Mouse (Mus musculus) right cerebral cortex, adult 18-20 months (tissue): Measurements from ENCODE around the gene Vwce.

Experiments
- DNase-seq: peaks from one replicate; pipeline ENCODE4 v3.0.0; 2022; ENCODE audit warnings: mixed read lengths

The Vwce gene

DNA sequence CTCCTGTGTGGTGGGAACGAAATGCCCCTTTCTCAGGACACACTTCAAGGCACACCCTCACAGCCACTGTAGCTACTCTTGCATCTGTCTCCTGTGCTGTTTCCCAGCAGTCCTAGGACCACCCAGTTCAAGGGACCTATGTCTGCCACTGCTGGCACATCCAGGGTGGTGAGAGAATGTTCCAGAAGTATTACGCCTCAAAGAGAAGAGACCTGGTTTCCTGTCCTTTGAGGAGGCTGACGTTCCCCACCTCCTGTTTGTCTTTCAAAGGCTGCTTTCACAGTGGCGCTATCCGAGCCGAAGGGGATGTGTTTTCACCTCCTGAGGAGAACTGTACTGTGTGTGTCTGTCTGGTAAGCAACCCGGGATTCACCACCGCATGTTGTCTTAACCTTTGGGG is 14.1 kb downstream of the Vwce start:
- no peak for DNase-seq

DNA sequence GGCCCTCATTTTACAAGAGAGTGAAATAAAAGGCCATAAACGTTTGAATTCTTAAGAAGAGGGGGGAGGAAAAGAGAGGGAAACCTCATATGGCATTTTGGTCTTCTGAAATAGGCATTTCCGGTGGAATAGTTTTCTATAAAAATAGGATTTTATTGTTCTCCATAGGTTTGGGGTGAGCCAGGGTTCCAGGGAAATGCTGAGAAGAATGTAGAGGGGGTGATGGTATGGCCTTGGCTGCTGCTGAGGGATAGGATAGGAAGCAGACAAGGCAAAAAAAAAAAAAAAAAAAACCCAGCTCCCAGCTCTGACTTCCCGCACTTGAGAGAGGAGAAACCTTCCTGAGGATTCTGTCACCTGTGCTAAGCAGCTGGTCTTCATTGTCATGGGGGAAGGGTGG is 22.0 kb downstream of the Vwce start:
- DNase-seq, result no peak

DNA sequence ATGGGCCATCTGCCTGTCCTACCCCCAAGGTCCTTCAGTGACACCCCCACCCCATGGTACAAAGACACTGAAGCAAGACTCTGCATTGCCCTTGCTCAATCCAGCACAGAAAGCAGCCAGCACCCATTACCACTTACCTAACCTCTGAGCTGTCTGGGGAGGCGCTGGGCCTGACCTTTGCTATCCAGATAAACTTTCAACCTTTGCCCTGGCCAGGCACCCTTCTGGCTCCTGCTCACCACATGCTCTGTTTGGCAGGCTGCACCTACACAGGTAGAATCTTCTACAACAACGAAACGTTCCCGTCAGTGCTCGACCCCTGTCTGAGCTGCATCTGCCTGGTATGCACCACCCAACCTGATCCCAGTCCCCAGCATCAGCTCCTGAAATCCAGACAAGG is 23.7 kb downstream of the Vwce start:
- DNase-seq, result no peak

DNA sequence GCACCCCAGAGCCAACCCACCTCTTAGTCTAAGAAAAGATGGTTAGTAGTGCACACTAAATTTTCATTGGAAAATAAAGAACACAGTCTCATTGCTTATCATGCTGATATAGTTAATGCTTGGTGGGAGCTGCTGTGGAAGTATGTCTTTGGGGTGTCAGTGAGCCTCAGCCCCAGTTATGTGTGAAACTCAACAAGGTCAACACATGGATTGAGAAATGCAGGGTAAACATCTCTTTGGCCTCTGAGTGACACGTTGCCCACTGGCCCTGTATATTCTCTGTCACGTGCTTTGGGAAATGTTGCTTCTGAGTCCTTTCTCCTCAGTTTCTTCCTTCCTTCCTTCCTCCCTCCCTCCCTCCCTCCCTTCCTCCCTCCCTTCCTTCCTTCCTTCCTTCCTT is 24.4 kb downstream of the Vwce start:
- DNase-seq, result no peak

DNA sequence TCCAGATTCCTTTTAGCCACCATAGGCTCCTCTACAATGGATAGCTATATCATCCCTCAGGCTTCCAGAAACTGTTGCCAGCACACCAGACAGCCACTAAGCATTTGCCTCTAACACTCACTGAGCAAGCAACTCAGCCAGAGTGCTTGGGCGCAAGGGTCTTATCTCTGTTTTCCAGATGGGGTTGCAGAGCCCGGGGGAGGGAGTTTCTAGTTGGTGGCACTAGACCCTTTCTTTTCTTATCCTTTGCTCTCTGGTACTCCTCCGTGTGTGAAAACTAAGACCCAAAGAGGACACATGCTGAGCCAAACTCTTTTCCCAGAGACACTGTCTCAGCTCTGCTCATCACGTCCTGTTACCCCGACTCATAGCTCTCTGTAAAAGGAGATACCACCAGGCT is 27.4 kb downstream of the Vwce start:
- DNase-seq, result no peak

DNA sequence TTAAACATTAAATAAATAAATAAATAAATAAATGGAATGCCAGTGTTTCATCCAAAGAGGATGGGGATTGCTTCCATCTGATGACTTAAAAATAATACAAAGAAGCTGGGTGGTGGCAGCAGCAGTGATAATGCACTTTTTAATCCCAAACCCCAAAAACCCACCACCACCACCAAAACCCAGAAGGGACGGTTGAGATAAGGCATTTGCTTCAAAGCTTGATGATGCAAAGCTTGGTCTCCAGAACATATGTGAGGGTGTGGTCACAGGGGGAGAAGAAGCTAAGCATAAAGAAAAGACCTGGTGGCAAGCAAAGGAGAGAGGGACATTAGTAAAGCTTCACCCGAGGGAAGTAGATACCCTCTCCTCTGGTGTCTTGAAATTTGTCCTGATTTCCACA is 27.9 kb downstream of the Vwce start:
- DNase-seq, result no peak

DNA sequence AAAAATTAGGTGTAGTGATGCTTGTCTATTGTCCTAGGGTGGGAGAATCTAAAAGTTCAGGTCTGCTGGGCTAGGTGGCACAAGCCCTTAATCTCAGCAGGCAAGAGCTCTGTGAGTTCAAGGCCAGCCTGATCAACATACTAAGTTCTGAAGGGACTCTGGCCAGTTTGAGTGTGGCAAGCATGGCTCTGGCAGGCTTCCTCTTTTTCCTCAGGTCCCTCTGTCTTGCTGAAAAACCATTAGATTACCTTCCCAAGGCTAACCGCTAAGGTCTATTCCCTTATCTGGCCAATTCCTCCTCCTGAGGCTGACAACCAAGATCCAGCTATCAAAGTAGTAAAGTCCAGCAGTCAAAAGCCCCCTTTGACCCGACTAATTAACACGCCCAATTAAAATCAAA is 28.7 kb downstream of the Vwce start:
- DNase-seq, result no peak

DNA sequence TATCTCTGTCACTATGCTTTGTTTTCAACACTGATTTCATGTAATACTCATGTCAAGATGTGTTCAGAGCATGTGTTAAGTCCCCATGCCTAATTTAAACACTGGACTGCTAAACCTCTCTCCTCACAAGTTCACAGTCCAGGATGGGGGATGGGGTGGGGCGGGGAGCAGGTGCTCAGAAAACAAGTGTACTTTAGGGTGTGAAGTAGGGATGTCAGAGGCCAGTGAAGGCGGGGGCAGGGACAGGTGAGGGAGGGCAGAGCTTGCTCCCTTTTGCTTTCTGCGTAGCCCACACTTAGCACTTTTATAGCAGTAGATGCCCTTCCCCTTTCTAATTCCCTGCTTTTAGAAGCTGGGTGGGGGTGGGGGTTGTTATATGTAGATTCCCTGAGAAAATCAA is 31.1 kb downstream of the Vwce start:
- no peak for DNase-seq

DNA sequence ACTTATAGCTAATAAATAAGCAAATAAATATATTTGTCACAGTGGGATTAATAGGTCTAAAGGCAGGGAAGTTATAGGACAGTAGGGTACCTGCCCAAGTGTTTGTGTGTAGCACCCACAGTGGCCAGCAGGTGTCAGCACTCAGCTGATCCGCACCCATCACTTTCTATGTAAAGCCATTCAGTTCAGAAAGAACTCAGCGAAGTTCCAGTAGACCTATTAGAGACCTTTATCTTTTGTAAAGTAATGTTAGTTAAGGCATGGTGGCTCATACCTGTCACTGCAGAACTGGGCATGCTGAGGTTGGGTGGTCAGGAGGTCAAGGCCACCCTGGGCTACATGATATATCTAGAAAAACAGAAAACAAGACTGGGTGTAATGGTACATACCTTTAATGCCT is 31.5 kb downstream of the Vwce start:
- peak; percentile 51 for DNase-seq

DNA sequence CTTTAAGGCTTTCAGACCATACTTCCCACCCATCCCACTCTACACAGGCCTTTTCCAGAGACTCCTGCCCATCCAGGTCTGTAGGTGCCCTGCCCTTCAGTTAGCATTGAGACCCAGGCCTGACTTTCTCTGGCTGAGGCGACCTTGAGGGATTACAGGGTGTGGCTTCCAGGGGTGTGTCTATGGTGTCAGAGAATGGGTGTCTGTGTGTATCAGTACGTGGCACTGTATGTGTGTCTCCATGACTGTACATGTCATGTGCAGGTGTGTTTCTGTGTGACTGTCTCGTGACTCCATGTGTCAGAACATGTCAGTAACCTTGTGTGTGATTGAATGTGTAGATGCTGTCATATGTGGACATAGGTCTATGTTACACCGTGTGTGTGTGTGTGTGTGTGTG is 37.3 kb downstream of the Vwce start:
- DNase-seq, result no peak

DNA sequence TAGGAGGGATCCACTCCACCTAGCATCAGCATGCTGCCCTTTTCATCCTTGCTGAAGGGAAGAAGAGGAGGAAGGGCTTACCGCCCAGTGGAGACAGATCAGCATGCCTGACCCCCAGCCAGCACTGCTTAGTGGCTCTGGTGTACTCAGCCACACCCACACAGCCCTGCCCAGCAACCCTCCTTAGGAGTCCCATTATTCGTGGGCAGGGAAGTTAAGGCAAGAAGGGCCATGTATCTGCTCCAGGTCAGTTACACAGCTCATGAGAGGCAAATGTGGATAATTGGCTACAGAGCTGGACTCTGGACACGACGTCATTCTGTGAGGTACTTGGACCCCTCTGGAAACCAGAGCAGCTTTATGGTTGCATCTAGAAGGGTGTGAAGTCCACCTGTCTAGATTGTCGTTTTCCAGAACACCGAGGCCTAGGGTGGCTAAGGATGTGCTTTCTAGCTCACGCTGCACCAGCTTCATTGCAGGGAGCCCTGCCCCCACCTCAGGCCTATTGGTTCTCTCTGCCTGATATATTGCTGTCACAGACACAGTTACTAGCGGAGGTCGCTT is 37.9 kb downstream of the Vwce start:
- no peak for DNase-seq

DNA sequence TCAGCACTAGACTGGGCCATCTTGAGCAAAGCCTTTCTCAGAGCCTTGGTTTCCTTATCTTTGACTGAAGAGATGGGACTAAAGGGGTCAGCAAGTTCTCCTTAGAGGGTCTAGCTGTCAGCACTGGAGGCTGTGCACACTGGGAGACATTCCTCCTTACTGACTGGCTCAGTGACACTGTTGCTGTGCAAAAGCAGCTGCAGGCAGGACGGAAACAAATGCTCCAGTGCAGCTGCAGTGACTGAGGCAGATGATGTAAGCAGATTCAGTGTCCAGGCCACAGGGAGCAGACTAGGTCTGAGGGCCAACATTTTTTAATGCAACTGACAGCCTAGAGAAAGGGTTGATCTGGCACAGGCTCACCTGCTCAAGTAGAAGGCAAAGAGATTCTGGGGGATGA is 39.3 kb downstream of the Vwce start:
- DNase-seq, result no peak

DNA sequence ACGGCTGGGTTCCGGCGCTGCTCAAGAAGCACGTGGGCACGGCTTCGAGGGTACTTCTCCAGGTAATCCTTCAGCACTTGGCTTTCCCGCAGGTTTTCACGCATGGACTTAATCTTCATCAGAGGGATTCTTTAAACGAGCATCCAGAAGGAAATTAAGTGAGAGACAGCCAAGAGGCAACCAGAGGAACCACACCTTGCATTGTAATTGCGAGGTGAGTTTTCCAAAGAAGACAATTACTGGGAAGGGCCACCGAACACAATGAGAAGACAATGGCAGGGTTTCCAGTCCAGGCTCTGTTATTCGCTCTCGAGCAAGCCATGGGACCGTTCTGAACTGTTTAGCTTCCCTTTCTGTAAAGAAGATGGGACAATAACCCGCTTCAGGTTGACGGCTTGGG is 42.6 kb downstream of the Vwce start:
- DNase-seq, result no peak

DNA sequence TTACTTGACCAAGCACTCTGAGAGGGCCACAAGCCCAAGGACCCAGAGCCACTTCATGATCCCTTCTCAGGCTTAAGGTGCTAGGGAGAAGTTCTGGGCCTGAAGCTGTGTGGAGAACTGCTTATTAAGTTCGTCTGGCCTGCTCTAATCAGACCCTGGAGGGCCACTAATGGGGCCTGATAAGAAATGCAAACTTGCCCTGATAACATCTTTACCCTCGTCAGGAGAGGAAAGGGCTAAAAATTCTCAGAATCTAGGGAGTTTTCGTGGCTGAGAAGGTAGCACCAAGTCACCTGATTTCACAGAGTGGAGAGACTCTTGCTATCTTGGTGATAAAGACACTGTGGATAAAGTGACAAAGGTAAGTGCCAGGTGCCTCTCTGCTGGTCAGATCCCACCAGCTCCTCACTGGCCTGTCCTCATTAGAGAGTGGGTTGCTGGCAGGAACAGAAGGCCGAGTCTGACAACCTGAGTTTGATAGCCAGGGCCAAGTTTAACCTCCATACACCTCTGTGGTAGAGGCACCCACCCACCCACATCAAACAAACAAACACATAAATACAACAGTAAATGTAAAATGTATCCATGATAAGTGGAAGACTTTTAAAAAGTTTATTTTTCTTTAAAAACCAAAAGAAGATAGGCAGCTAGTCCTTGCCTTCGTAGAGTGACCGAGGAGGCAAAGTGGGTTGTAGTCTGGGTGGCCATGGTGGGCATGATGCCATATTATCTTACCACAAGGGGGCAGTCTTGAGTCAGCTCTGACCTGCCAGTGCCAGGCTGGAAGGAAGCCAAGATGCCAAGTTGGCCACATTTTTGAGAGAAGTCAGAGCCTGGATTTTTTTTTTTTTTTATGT is 44.1 kb downstream of the Vwce start, which contains the start of gene Pga5:
Gene Pga5, minus strand, starts transcription at position 157 of the 857 bp plus-strand sequence.
- peak; percentile 79 for DNase-seq

DNA sequence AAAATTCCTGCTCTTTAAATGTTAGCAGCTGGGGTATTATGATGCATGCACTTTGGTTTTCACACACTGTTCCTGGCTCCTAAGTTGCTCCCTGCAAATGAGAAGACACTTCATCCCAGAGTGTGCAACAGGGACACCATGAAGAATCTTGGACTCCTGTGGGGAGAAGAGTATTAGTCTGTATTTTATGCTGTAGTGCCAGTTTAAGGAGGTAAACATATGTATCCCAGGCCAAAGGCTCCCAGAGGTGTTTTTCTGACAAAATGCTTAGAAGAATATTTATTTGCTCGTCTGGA is 44.7 kb downstream of the Vwce start:
- no peak for DNase-seq

DNA sequence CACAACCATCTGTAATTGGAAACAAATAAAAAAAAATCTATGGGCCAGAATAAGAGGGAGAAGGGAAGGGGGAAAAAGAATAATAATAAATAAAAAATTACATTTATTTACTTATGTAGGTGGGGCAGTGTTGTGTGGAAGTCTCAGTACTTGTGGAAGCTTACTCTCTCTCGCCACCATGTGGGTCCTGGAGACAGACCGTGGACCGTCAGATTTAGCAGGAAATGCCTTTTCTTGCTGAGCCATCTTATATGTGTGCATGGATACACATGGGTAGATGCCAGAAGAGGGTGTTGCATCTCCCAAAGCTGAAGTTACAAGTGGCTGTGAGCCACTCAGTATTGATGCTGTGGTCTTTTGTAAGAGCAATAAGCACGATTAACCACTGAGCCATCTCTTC is 47.6 kb downstream of the Vwce start:
- DNase-seq, result no peak

DNA sequence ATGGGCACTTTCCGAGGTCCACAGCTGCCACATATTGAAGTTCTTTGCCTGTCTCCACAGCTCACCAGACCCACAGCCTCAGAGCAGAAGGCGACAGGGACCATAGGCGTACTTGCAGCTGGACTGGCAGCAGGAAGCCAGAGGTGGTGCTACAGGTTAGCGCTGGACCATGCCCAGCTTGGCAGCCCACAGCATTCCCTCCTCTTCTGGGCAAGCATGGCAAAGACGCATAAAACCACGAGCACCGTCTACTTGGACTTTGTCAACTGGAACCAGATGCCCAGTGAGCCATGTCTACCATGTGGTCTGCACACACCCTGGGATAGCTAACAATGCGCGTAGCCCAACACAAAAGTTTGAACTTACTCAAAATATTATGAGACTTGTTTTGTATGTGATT is 51.1 kb downstream of the Vwce start:
- DNase-seq, result no peak

DNA sequence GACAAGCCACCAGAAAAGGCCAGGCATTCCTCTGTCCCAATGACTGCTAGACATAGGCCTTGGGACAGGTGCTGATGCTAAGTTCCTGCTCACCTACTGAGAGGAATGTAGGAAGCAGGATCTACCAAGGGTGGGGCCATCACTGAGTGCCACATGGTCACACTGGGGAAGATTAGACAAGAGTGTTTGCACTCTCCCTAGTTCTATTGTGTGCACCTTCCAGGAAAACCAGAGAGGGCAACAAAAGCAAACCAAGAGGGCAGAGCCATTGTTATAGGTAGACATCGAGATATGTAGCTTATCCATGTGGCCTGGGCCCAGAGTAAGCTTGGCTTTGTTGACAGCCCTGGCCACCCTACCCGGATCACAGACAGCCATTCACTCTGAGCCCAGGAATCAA is 51.7 kb downstream of the Vwce start:
- DNase-seq, result no peak

DNA sequence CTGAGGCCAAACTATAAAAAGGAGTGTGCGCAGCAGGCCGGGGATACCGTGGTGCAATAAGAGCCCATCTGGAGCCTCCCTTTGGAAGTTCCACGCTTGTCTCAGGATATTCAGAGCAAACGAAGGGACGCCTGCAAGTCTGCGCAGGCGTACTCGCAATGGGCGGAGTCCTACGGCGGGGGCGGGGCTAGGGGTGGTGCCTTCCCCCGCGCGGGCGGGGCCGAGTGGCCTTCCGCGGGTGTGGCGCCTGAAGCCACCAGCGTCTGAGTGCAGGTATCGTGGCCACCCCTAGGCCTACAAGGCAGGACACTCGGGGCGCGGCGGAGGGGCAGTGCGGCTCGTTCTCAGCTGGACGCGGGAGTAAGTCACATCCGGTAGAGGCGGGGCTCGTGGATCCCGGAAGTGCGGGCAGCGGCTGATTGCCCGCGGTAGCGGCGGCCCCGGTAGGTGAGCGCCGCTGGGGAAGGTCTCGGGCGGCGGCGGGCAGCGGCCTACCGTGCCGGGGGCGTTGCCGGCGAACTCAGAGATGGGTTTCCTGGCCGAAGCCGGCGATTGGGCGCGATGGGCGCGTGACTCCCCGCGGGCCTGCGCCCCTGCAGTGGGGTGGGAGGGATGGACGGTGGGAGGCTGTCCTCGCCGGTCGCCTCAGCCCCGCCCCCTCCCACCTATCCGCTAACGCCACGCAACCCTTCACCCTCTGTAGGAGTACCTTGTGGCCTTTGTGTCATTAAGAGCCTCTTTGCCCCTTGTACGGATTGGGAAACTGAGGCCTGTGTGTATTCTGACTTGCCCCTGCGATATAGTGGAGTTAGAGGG is 54.7 kb downstream of the Vwce start, which contains the start of gene Vps37c:
Gene Vps37c, plus strand, starts transcription at position 199 of the 816 bp plus-strand sequence.
- DNase-seq, result peak; percentile 93

DNA sequence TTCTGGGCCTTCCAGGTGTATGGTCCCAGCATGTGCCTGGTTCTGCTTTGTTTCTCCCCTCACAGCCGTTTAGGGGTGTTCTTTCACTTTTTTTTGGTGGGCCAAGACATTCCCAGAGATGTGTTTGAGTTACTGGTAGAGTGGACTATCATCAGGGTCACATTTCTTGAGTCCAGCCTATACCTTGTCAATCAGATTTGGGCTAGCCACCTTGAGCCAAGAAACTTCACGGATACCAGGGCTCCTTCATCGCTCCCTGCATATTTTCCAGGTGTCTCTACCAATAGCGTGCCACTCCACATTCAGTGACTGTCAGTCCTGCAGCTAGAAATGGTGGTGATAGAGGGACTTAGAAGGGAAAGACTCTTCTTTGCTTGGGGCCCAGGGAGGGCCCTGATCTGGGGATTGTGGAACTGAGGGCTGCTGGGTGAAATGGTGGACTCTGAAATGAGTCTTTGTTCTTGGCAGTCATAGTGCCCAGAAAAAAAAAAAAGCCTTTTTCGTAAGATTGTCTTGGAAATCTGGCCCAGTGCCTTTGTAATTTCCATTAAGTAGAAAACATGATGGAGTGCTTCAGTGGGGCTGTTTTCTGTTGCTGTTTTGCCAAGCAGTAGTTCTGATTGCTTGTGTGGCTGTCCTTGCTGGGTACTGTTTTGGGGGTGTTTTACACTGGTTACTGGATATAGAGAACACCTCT is 55.6 kb downstream of the Vwce start:
- DNase-seq, result no peak

DNA sequence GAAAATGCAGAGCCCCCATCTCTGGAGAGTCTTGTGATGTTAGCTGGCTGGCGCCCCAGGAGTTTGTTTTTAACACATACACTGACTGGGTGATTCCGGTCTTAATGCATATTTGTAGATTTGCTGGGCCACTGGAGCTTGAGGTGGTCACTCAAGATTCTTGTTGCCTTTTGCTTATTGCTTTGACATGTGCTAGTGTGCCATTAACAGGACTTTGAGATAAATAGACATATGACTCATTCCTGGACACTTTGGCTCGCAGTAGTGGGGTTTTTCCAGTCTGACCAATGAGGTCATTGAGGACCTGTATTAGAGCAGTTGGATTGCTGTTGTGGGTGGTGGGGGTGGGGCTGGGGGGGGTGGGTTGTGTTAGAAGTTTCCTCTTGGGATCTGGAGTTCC is 56.3 kb downstream of the Vwce start:
- no peak for DNase-seq

DNA sequence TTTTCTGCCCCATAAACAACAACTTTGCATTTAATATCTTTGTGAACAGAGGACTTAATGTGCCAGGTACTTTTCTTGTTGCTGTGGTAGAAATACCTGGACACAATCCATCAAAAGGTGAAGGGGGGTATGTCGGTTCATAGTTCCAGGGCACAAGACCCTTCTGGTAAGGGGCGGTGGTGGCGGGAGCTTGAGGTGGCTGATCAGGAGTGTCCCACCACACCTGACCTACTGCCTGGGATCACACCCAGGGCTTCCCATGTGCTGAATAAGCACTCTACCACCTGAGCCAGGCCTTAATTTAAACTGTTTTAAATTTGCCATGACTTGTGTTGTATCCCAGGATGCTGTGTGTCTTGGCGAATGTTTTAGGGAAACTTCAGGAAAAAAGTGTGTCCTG is 57.1 kb downstream of the Vwce start:
- DNase-seq, result no peak

DNA sequence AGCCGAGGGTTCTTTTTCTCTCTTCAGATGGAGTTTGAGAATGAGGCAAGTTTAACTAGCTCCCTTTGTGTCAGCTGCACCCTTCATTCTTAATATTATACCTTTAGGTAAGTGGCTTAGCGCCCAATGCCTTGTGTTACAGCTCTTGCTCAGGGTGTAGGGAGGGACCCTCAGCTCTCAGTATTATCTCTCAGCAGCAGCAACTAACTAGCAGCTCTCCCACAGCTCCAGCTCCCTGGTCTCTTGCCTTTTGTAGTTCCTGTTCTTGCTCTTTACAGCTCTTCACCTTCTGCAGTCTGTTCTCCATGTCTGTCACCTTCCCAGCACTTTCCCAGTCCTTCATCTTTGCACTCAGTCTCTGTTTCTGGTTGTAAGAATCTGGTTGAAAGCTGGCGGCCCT is 57.6 kb downstream of the Vwce start:
- no peak for DNase-seq
